Mouse (Mus musculus) kidney, embryonic 15.5 days (tissue): ENCODE measurements around the gene Sez6. TPM values are rescaled to one million over a fixed set of nuclear protein-coding genes. Genes with fewer than 3 reads are reported as not detected.

Experiments
- ATAC-seq: fragments of 200-750 bp; cut with Nextera tagmentation; replicated peaks from 2 replicates; pipeline ENCODE4 v1.8.0; 2017; ENCODE audit warnings: moderate TSS enrichment; ENCODE audit not compliant: low FRiP score
- H3K27ac ChIP-seq: fragments of 300-500 bp; sonication (generic); 2 replicates; pipeline ENCODE4 v1.5.1; 2015; ENCODE audit warnings: mild to moderate bottlenecking, inconsistent platforms
- H3K27me3 ChIP-seq: fragments of 300-500 bp; sonication (generic); 2 replicates; pipeline ENCODE4 v1.6.1; 2015; ENCODE audit warnings: inconsistent platforms
- H3K36me3 ChIP-seq: fragments of 300-500 bp; sonication (generic); 2 replicates; pipeline ENCODE4 v1.6.1; 2015; ENCODE audit warnings: inconsistent platforms
- H3K4me1 ChIP-seq: fragments of 300-500 bp; sonication (generic); 2 replicates; pipeline ENCODE4 v1.6.1; 2015; ENCODE audit warnings: inconsistent platforms
- H3K4me2 ChIP-seq: fragments of 300-500 bp; sonication (generic); 2 replicates; pipeline ENCODE4 v1.6.1; 2015; ENCODE audit warnings: moderate library complexity, mild to moderate bottlenecking, inconsistent platforms
- H3K4me3 ChIP-seq: fragments of 300-500 bp; sonication (generic); replicated peaks from 2 replicates; pipeline ENCODE4 v1.5.1; 2015; ENCODE audit warnings: mild to moderate bottlenecking, inconsistent platforms
- H3K9ac ChIP-seq: fragments of 300-500 bp; sonication (generic); 2 replicates; pipeline ENCODE4 v1.6.1; 2015; ENCODE audit warnings: mild to moderate bottlenecking, inconsistent platforms
- H3K9me3 ChIP-seq: fragments of 300-500 bp; sonication (generic); replicated peaks from 2 replicates; pipeline ENCODE4 v1.6.1; 2016; ENCODE audit warnings: inconsistent platforms
- WGBS: fragments of 180-500 bp; shearing (Covaris S2); methylation state at CpG from one replicate; pipeline ENCODE4 v1.1.7; 2015; ENCODE audit warnings: mixed read lengths; 5-methylcytosine and 5-hydroxymethylcytosine counted together
- polyA plus RNA-seq: library from polyadenylated mRNA; unstranded; fragments of >200 nt; fragmentation: Nextera tagmentation; extraction: Ambion mirVana; gene quantifications from 2 replicates; pipeline ENCODE4 v1.2.1, GENCODE M21; 2015

Sez6 gene
- polyA plus RNA-seq, 1 experiment from 2014 or later: 0.44 TPM

- Histone ChIP-seq H3K9ac (no peak overlapping the region), H3K4me2 (no peak overlapping the region), H3K9me3 (no peaks in the 10 kb centered on the region), H3K4me1 (peaks cover 37% of the 10 kb centered on the region), H3K27ac (no peak overlapping the region), H3K36me3 (no peaks in the 10 kb centered on the region), H3K27me3 (peaks cover 54% of the 10 kb centered on the region), H3K4me3 (no peak overlapping the region)
- 51% methylated on average over 9 of the region's 9 CpGs for WGBS
- ATAC-seq: no peak
Observed at GRCm38 (mm10) chr11:77896011-77896410, 34.6 kb upstream of the Sez6 start.

DNA sequence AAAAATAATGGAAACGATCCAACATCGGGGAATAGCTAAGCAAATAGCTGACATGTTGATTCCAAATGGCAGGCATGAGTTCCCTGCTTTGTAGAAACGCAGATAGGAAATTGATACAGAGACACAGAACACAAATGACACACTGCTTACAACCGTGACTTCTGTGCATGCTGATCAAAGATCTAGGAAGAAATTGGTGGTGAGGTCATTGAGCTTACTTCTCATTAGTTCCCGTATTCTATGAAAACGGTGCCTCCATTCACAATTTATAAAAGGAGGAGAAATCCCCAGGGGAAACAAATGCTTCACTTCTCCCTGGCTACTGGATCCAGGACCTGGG, 34.1 kb upstream of the Sez6 start:
- no peak overlapping the region for H3K27ac ChIP-seq
- no peak overlapping the region for H3K4me3 ChIP-seq
- peaks cover 58% of the 10 kb centered on the region for H3K27me3 ChIP-seq
- 53% methylated on average over 6 of the region's 6 CpGs for WGBS
- peaks cover 38% of the 10 kb centered on the region for H3K4me1 ChIP-seq
- no peak overlapping the region for H3K9ac ChIP-seq
- peak overlapping the region; percentile 8; the same call in 1 of the 2 replicates for H3K4me2 ChIP-seq
- no peak for ATAC-seq
- no peaks in the 10 kb centered on the region for H3K9me3 ChIP-seq
- no peaks in the 10 kb centered on the region for H3K36me3 ChIP-seq

DNA sequence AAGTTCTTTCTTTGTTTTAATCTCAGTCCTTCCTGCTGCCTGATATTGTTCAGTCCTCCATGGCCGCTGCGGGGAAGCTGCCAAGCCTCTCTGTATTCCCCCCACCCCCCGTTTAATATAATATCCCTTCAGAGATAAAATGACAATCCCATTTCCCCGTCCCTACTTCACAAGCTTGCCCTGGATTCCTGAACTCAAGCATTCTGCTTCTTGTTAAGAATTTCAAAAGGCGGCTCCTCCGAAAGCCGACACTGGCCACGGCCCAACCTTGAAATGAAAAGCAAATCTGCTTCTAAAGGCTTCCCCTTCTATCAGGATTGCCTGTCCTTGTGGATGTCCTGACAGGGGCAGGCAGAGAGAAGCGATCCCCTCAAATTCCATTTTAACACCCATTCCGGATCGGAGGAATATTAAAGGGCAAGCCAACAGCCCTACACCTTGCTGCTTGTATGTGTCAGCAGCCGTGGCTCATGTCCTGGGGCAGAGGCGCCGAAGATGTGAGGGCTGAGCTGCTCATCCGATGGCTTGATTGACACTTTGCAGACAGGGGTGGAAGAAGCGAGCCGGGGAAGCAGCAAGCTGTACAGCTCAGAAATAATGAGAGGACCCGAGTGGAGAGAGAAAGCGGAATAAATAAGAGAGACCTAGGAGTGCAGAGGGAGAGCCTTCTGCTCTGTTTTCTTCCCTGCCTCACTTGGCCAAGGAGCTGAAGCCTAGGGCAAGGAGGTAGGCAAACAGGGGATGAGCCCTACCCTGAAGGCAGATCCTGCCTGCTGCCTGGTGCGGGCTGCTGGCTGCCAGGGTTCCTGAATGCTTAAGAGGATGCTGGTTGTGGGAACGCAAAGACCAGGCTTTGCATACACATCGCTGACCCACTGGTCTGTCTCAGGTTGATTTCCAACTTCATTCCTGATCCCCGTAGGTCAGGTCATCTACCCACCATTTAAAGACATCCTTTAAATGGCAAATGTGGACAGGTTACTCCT, 33.5 kb upstream of the Sez6 start:
- Histone ChIP-seq H3K27ac (no peak overlapping the region), H3K9ac (no peak overlapping the region), H3K4me1 (peaks cover 43% of the 10 kb centered on the region), H3K36me3 (no peaks in the 10 kb centered on the region), H3K4me3 (no peak overlapping the region), H3K27me3 (peaks cover 61% of the 10 kb centered on the region), H3K4me2 (peak overlapping the region; percentile 8; the same call in 1 of the 2 replicates), H3K9me3 (no peaks in the 10 kb centered on the region)
- 23% methylated on average over 23 of the region's 23 CpGs for WGBS
- no peak for ATAC-seq

DNA sequence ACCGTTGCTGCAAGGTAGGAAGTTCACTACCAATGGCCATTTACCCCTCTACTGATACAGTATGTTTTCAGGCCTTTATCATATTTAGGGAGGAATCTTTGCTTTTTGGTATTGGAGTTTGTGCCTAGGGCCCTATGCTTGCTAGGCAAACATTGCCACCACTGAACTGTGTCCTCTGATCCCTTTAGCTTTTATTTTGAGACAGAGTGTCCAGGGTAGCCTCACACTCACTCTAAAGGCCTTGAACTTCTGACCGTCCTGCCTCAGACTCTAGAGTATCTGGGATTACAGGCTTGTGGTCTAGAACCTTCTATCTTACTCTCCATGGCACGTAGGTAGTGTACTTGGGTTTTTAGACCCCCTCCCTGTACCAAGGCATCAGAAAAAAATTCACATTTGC, 30.4 kb upstream of the Sez6 start:
- no peak for ATAC-seq
- Histone ChIP-seq H3K36me3 (no peaks in the 10 kb centered on the region), H3K4me2 (no peak overlapping the region), H3K4me1 (peaks cover 23% of the 10 kb centered on the region), H3K4me3 (no peak overlapping the region), H3K27me3 (peaks cover 67% of the 10 kb centered on the region), H3K9me3 (no peaks in the 10 kb centered on the region), H3K9ac (no peak overlapping the region), H3K27ac (no peak overlapping the region)
- WGBS: 90% methylated on average over 3 of the region's 3 CpGs

GRCm38 (mm10) chr11:77900696-77901095, 29.9 kb upstream of the Sez6 start:
- 88% methylated on average over 4 of the region's 4 CpGs for WGBS
- Histone ChIP-seq H3K27ac (no peak overlapping the region), H3K27me3 (peaks cover 62% of the 10 kb centered on the region), H3K36me3 (no peaks in the 10 kb centered on the region), H3K4me3 (no peak overlapping the region), H3K4me2 (no peak overlapping the region), H3K9me3 (no peaks in the 10 kb centered on the region), H3K9ac (no peak overlapping the region), H3K4me1 (peaks cover 19% of the 10 kb centered on the region)
- no peak for ATAC-seq

DNA sequence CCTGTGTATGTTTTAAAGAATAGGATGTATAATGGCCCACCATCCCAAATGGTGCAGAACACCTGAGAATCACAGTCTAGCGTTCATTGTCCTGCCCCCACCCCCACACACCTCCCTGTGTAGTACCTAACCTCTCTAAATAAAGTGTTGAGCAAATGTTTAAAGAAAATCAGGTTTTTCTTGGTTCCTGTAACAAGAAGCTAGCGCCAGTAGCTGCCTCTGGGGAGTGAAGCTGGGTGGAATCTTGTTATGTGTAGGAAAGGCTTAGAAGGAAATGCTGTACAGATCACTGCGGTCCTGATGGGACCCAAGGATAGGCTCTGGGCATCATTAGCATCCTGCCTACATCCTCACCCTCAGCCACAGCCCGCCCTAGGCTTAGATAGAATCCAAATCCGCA, 29.2 kb upstream of the Sez6 start:
- Histone ChIP-seq H3K4me1 (peaks cover 15% of the 10 kb centered on the region), H3K9me3 (no peaks in the 10 kb centered on the region), H3K27me3 (peaks cover 55% of the 10 kb centered on the region), H3K36me3 (no peaks in the 10 kb centered on the region), H3K4me3 (no peak overlapping the region), H3K9ac (no peak overlapping the region), H3K27ac (no peak overlapping the region), H3K4me2 (no peak overlapping the region)
- WGBS: 59% methylated on average over 5 of the region's 5 CpGs
- no peak for ATAC-seq

DNA sequence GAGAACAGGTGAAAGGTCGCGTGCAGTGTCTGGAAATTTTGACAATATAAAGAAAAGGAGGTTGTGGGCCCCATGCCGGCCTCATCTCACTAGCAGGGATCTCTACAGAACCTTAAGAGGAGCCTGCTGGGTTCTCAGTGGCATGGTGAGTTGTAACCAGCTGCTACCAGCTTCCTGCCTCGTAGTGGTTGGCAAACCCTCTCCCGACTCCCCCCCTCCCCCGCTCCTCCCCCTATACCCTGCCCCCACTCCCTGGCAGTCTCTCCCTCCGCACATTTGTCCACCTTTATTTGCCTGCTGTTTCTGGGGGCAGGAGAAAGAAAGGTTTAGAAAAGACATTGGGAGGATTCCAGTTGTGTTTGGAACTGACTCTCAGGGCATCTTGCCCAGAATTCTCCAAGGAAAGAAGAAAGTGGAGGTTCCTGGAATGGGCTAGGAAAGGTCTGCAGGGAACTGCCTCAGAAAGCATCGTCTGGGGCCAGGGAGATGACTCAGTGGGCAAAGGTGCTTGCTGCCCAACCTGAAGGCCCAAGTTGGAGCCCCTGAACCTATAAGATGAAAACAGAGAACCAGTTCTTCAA, 28.7 kb upstream of the Sez6 start:
- ATAC-seq: no peak
- Histone ChIP-seq H3K4me2 (no peak overlapping the region), H3K4me1 (peaks cover 14% of the 10 kb centered on the region), H3K9me3 (no peaks in the 10 kb centered on the region), H3K27ac (no peak overlapping the region), H3K4me3 (no peak overlapping the region), H3K36me3 (no peaks in the 10 kb centered on the region), H3K27me3 (peaks cover 53% of the 10 kb centered on the region), H3K9ac (no peak overlapping the region)
- WGBS: 46% methylated on average over 8 of the region's 8 CpGs

- Histone ChIP-seq H3K4me1 (peaks cover 14% of the 10 kb centered on the region), H3K4me2 (no peak overlapping the region), H3K9ac (no peak overlapping the region), H3K27me3 (peaks cover 48% of the 10 kb centered on the region), H3K36me3 (no peaks in the 10 kb centered on the region), H3K27ac (no peak overlapping the region), H3K9me3 (no peaks in the 10 kb centered on the region), H3K4me3 (no peak overlapping the region)
- no peak for ATAC-seq
- 37% methylated on average over 3 of the region's 3 CpGs for WGBS
Observed at GRCm38 (mm10) chr11:77903761-77904160, 26.8 kb upstream of the Sez6 start.

- Histone ChIP-seq H3K27me3 (peaks cover 51% of the 10 kb centered on the region), H3K4me1 (peaks cover 14% of the 10 kb centered on the region), H3K36me3 (no peaks in the 10 kb centered on the region), H3K4me3 (no peak overlapping the region), H3K9ac (no peak overlapping the region), H3K4me2 (no peak overlapping the region), H3K27ac (no peak overlapping the region), H3K9me3 (no peaks in the 10 kb centered on the region)
- WGBS: 27% methylated on average over 1 of the region's 1 CpGs
- no peak for ATAC-seq
Observed at GRCm38 (mm10) chr11:77904707-77905106, 25.9 kb upstream of the Sez6 start.

DNA sequence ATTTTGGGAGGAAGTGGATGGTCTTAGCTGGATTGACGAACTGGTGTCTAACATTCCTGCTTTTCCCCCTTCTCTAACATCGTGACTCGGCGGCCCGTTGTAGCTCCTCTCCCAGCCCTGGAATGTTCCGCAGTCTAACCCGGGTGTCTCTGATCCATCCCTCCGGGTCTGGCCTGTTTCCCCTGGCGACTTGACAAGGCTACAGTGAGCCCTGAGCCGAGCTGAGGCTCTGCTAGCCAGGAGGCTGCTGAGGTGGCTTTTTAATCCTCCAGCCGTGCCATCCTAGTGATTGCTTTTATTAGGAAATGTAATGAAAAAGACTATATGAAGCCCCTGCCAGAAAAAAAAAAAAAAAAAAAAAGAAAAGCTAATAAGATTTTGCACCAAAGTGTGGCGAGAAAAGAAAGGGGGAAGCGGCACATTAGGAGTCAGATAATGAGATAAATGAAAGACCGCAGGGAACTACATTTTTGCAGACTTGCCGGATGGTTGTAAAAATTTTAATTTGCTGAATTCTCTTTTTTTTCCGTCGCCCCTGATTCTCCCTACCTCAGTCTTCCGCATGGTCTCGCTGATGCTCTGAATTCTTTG, 24.4 kb upstream of the Sez6 start:
- no peak overlapping the region for H3K9ac ChIP-seq
- no peak overlapping the region for H3K4me2 ChIP-seq
- H3K36me3 ChIP-seq: no peaks in the 10 kb centered on the region
- peaks cover 57% of the 10 kb centered on the region for H3K27me3 ChIP-seq
- WGBS: 51% methylated on average over 19 of the region's 19 CpGs
- ATAC-seq: no peak
- no peak overlapping the region for H3K4me3 ChIP-seq
- H3K4me1 ChIP-seq: peaks cover 14% of the 10 kb centered on the region
- H3K27ac ChIP-seq: no peak overlapping the region
- H3K9me3 ChIP-seq: no peaks in the 10 kb centered on the region

GRCm38 (mm10) chr11:77906747-77907174, 23.8 kb upstream of the Sez6 start:
- H3K27ac ChIP-seq: no peak overlapping the region
- H3K4me3 ChIP-seq: no peak overlapping the region; the same call in 1 of the 2 replicates
- no peaks in the 10 kb centered on the region for H3K9me3 ChIP-seq
- H3K27me3 ChIP-seq: peaks cover 54% of the 10 kb centered on the region
- H3K36me3 ChIP-seq: no peaks in the 10 kb centered on the region
- H3K9ac ChIP-seq: no peak overlapping the region
- peak overlapping the region; percentile 47 for H3K4me2 ChIP-seq
- ATAC-seq: no peak
- 11% methylated on average over 9 of the region's 9 CpGs for WGBS
- H3K4me1 ChIP-seq: peaks cover 8% of the 10 kb centered on the region

GRCm38 (mm10) chr11:77908468-77908867, 22.1 kb upstream of the Sez6 start:
- 56% methylated on average over 4 of the region's 4 CpGs for WGBS
- no peaks in the 10 kb centered on the region for H3K36me3 ChIP-seq
- no peak overlapping the region for H3K4me2 ChIP-seq
- H3K4me1 ChIP-seq: peaks cover 7% of the 10 kb centered on the region
- H3K9ac ChIP-seq: no peak overlapping the region
- ATAC-seq: no peak
- H3K27me3 ChIP-seq: peaks cover 66% of the 10 kb centered on the region
- H3K27ac ChIP-seq: no peak overlapping the region
- no peak overlapping the region for H3K4me3 ChIP-seq
- no peaks in the 10 kb centered on the region for H3K9me3 ChIP-seq
